Mouse (Mus musculus): ENCODE data around the gene Lgr5.
A peak's percentile ranks its signal among the peaks of the same experiment; 100 is the strongest.

The Lgr5 gene

GRCm38 (mm10) chr10:115587301-115587969, at the start of gene Lgr5:
Gene Lgr5, minus strand, starts transcription at chr10:115587780.
- peak; percentile 10 for DNase-seq

GRCm38 (mm10) chr10:115626678-115627077, 39.1 kb upstream of the Lgr5 start:
- DNase-seq = no peak

- no peak for DNase-seq
These were observed 37.4 kb upstream of the Lgr5 start for GRCm38 (mm10) chr10:115624957-115625356.

GRCm38 (mm10) chr10:115623956-115624671, 36.5 kb upstream of the Lgr5 start:
- peak; percentile 8 for DNase-seq

GRCm38 (mm10) chr10:115623481-115623880, 35.9 kb upstream of the Lgr5 start:
- no peak for DNase-seq

GRCm38 (mm10) chr10:115618288-115618856, 30.8 kb upstream of the Lgr5 start:
- DNase-seq = no peak

GRCm38 (mm10) chr10:115617456-115618287, 30.1 kb upstream of the Lgr5 start:
- peak; percentile 12 for DNase-seq

GRCm38 (mm10) chr10:115595748-115596147, 8.2 kb upstream of the Lgr5 start:
- DNase-seq = no peak

GRCm38 (mm10) chr10:115593651-115594050, 6.1 kb upstream of the Lgr5 start:
- DNase-seq = no peak

- no peak for DNase-seq
These were observed 5.6 kb upstream of the Lgr5 start for GRCm38 (mm10) chr10:115593221-115593620.

- no peak for DNase-seq
These were observed 399 bp upstream of the Lgr5 start for GRCm38 (mm10) chr10:115587979-115588378.

GRCm38 (mm10) chr10:115586246-115587231, 1.0 kb downstream of the Lgr5 start:
- DNase-seq = no peak

GRCm38 (mm10) chr10:115585491-115586245, 1.9 kb downstream of the Lgr5 start:
- no peak for DNase-seq

GRCm38 (mm10) chr10:115584656-115585055, 2.9 kb downstream of the Lgr5 start:
- no peak for DNase-seq

GRCm38 (mm10) chr10:115583071-115583470, 4.5 kb downstream of the Lgr5 start:
- DNase-seq = no peak

- DNase-seq = no peak
These were observed 5.6 kb downstream of the Lgr5 start for GRCm38 (mm10) chr10:115581971-115582370.

GRCm38 (mm10) chr10:115579494-115579893, 8.1 kb downstream of the Lgr5 start:
- DNase-seq = no peak

- no peak for DNase-seq
These were observed 8.5 kb downstream of the Lgr5 start for GRCm38 (mm10) chr10:115579076-115579475.

- no peak for DNase-seq
These were observed 15.7 kb downstream of the Lgr5 start for GRCm38 (mm10) chr10:115571734-115572440.

GRCm38 (mm10) chr10:115571317-115571716, 16.3 kb downstream of the Lgr5 start:
- DNase-seq = no peak

Data from layer of hippocampus, adult 9-11 months (tissue).